ENCODE assay signal across 10 mouse cellular contexts in genomic region chr11:120696568-120696967, GRCm38 (mm10). TPM values are rescaled to one million over a fixed set of nuclear protein-coding genes. Genes with fewer than 3 reads are reported as not detected.
DNase-seq lines count a peak whose midpoint lies in the region; ATAC-seq and TF ChIP-seq lines count a peak whose summit lies in the region.
"Had no signal": no experiment of that assay in that cellular context is flagged by ENCODE, and none has a peak within 500 bp of the region (broad histone marks: within the 10 kb centered on the region; RNA-seq: fewer than 3 reads in every experiment).

No protein-coding gene starts in this region.

- 91% methylated on average over 6 of the region's 6 CpGs for WGBS in intestine, postnatal 0 days
- 92% methylated on average over 6 of the region's 6 CpGs for WGBS in intestine, embryonic 16.5 days
- 89% methylated on average over 6 of the region's 6 CpGs for WGBS in lung, embryonic 14.5 days
- 93% methylated on average over 6 of the region's 6 CpGs for WGBS in limb, embryonic 11.5 days
- 92% methylated on average over 6 of the region's 6 CpGs for WGBS in embryonic facial prominence, embryonic 10.5 days

- TF ChIP-seq RAD21 in MEL (IDR thresholded peaks at IDR 0.05; ENCODE audit: low read depth, low read length): no peak

- peak in 1 of 2 experiments; percentile 21; a peak in 1 of 4 replicates for TF ChIP-seq POLR2A in MEL (IDR thresholded peaks at IDR 0.05; ENCODE audit: control insufficient read depth in 1 of 2, insufficient read depth in 1 of 2, low read depth in 1 of 2, low read length in 2 of 2, poor library complexity in 1 of 2)

- no peak overlapping the region for H3K4me2 ChIP-seq in intestine, postnatal 0 days (replicated peaks; ENCODE audit: low read depth)
- H3K4me2 ChIP-seq in intestine, embryonic 16.5 days (ENCODE audit: low read depth, low read length): no peak overlapping the region
- H3K4me2 ChIP-seq in lung, embryonic 14.5 days: no peak overlapping the region
- H3K4me2 ChIP-seq in limb, embryonic 11.5 days (ENCODE audit: low read depth, severe bottlenecking): no peak overlapping the region

- no peaks in the 10 kb centered on the region for H3K27me3 ChIP-seq in intestine, postnatal 0 days (replicated peaks; ENCODE audit: control insufficient read depth, insufficient read depth, low read length)
- no peaks in the 10 kb centered on the region for H3K27me3 ChIP-seq in intestine, embryonic 16.5 days (replicated peaks; ENCODE audit: control insufficient read depth, insufficient read depth, low read length)
- no peaks in the 10 kb centered on the region for H3K27me3 ChIP-seq in lung, embryonic 14.5 days (ENCODE audit: insufficient read depth, low read length)
- no peaks in the 10 kb centered on the region for H3K27me3 ChIP-seq in MEL (ENCODE audit: control insufficient read depth in 1 of 2, insufficient read depth in 2 of 2, low read length in 2 of 2)
- no peaks in the 10 kb centered on the region for H3K27me3 ChIP-seq in limb, embryonic 11.5 days (ENCODE audit: control insufficient read depth, insufficient read depth, low read length)
- no peaks in the 10 kb centered on the region for H3K27me3 ChIP-seq in embryonic facial prominence, embryonic 10.5 days (replicated peaks; ENCODE audit: low read depth, poor library complexity, severe bottlenecking)

- H3K9ac ChIP-seq in intestine, postnatal 0 days (ENCODE audit: low read depth, low read length): no peak overlapping the region
- H3K9ac ChIP-seq in intestine, embryonic 16.5 days (ENCODE audit: low read depth, low read length): no peak overlapping the region
- no peak overlapping the region for H3K9ac ChIP-seq in lung, embryonic 14.5 days
- H3K9ac ChIP-seq in MEL (ENCODE audit: control insufficient read depth, low read depth, low read length, poor library complexity, severe bottlenecking): no peak overlapping the region
- H3K9ac ChIP-seq in limb, embryonic 11.5 days (ENCODE audit: low read length): no peak overlapping the region

- no peak for TF ChIP-seq EP300 in MEL (IDR thresholded peaks at IDR 0.05; ENCODE audit: low read depth in 1 of 2, low read length in 2 of 2)

- H3K27ac ChIP-seq in intestine, postnatal 0 days (ENCODE audit: low read depth, low read length): no peak overlapping the region; the same call in 1 of the 2 replicates
- no peak overlapping the region for H3K27ac ChIP-seq in intestine, embryonic 16.5 days (ENCODE audit: low read length)
- no peak overlapping the region for H3K27ac ChIP-seq in lung, embryonic 14.5 days (ENCODE audit: low read depth)
- no peak overlapping the region for H3K27ac ChIP-seq in MEL (ENCODE audit: control insufficient read depth, low read depth, low read length)
- H3K27ac ChIP-seq in limb, embryonic 11.5 days (replicated peaks; ENCODE audit: low read depth, low read length): peak overlapping the region; percentile 86
- H3K27ac ChIP-seq in embryonic facial prominence, embryonic 10.5 days (replicated peaks): no peak overlapping the region

- H3K36me3 ChIP-seq in intestine, postnatal 0 days (ENCODE audit: control insufficient read depth, insufficient read depth): peaks cover 58% of the 10 kb centered on the region
- peaks cover 12% of the 10 kb centered on the region for H3K36me3 ChIP-seq in intestine, embryonic 16.5 days (ENCODE audit: control insufficient read depth, insufficient read depth, low read length)
- peaks cover 49% of the 10 kb centered on the region for H3K36me3 ChIP-seq in lung, embryonic 14.5 days (ENCODE audit: insufficient read depth)
- no peaks in the 10 kb centered on the region; a peak in 1 of 4 replicates for H3K36me3 ChIP-seq in MEL (ENCODE audit: control insufficient read depth in 1 of 2, insufficient read depth in 2 of 2, low read length in 2 of 2)
- H3K36me3 ChIP-seq in limb, embryonic 11.5 days (ENCODE audit: control insufficient read depth, insufficient read depth, low read length): peaks cover 14% of the 10 kb centered on the region; the same call in 1 of the 2 replicates
- H3K36me3 ChIP-seq in embryonic facial prominence, embryonic 10.5 days (replicated peaks): peaks cover 94% of the 10 kb centered on the region

- TF ChIP-seq CTCF in intestine, postnatal 0 days (IDR thresholded peaks at IDR 0.05; ENCODE audit: low read depth): peak; percentile 52
- TF ChIP-seq CTCF in lung, embryonic 14.5 days (IDR thresholded peaks at IDR 0.05; ENCODE audit: low read depth): peak; percentile 57
- peak; percentile 50 to 67 (median 52) for TF ChIP-seq CTCF in MEL (IDR thresholded peaks at IDR 0.05 in 2 of 3, conservative IDR thresholded peaks at IDR 0.05 in 1 of 3; ENCODE audit: control insufficient read depth in 1 of 3, insufficient read depth in 1 of 3, low read depth in 2 of 3, low read length in 3 of 3, poor library complexity in 1 of 3, severe bottlenecking in 1 of 3)

- no peaks in the 10 kb centered on the region for H3K79me2 ChIP-seq in MEL (ENCODE audit: control insufficient read depth, insufficient read depth, low read length, poor library complexity)

- no peak overlapping the region for H3K4me3 ChIP-seq in intestine, postnatal 0 days (ENCODE audit: low read depth, low read length)
- no peak overlapping the region for H3K4me3 ChIP-seq in intestine, embryonic 16.5 days (ENCODE audit: low read length)
- H3K4me3 ChIP-seq in lung, embryonic 14.5 days (ENCODE audit: low read depth, low read length): no peak overlapping the region
- no peak overlapping the region for H3K4me3 ChIP-seq in MEL (ENCODE audit: control insufficient read depth in 1 of 2, insufficient read depth in 1 of 2, low read depth in 2 of 2, low read length in 2 of 2)
- no peak overlapping the region for H3K4me3 ChIP-seq in limb, embryonic 11.5 days (ENCODE audit: low read depth, low read length)
- H3K4me3 ChIP-seq in embryonic facial prominence, embryonic 10.5 days: no peak overlapping the region

- H3K9me3 ChIP-seq in intestine, postnatal 0 days (ENCODE audit: control insufficient read depth): no peaks in the 10 kb centered on the region
- no peaks in the 10 kb centered on the region for H3K9me3 ChIP-seq in intestine, embryonic 16.5 days (ENCODE audit: control insufficient read depth, low read length)
- no peaks in the 10 kb centered on the region for H3K9me3 ChIP-seq in lung, embryonic 14.5 days (ENCODE audit: low read depth, low read length)
- no peaks in the 10 kb centered on the region for H3K9me3 ChIP-seq in MEL (replicated peaks; ENCODE audit: insufficient read depth, low read length)
- H3K9me3 ChIP-seq in limb, embryonic 11.5 days (ENCODE audit: control insufficient read depth, low read length): no peaks in the 10 kb centered on the region
- H3K9me3 ChIP-seq in embryonic facial prominence, embryonic 10.5 days: peaks cover 3% of the 10 kb centered on the region; the same call in 1 of the 2 replicates

- DNase-seq in lung, embryonic 14.5 days: peak; percentile 20
- DNase-seq in lung, postnatal 14 days: no peak
- peak; percentile 48 for DNase-seq in MEL (ENCODE audit: low read depth, low spot score)
- DNase-seq in limb, embryonic 11.5 days (ENCODE audit: low spot score): no peak
- DNase-seq in embryonic facial prominence, embryonic 10.5 days (ENCODE audit: low spot score): no peak
- no peak for DNase-seq in frontal cortex, postnatal 25 days (ENCODE audit: low spot score in 2 of 2)
- DNase-seq: cerebellum, adult 9-10 months had no signal

- no peaks in the 10 kb centered on the region for H3K4me1 ChIP-seq in intestine, postnatal 0 days (replicated peaks; ENCODE audit: control insufficient read depth, insufficient read depth, low read length)
- 0 out of 2 replicates have a peak, but pooled peaks cover 4% of the 10 kb centered on the region for H3K4me1 ChIP-seq in intestine, embryonic 16.5 days (ENCODE audit: control insufficient read depth, insufficient read depth, low read length)
- no peaks in the 10 kb centered on the region; the same call in 1 of the 2 replicates for H3K4me1 ChIP-seq in lung, embryonic 14.5 days (ENCODE audit: insufficient read depth)
- H3K4me1 ChIP-seq in MEL (ENCODE audit: control insufficient read depth in 1 of 2, insufficient read depth in 2 of 2, low read length in 2 of 2): no peaks in the 10 kb centered on the region
- peaks cover 31% of the 10 kb centered on the region for H3K4me1 ChIP-seq in limb, embryonic 11.5 days (ENCODE audit: control insufficient read depth, insufficient read depth, low read length)
- peaks cover 54% of the 10 kb centered on the region for H3K4me1 ChIP-seq in embryonic facial prominence, embryonic 10.5 days

- ATAC-seq in intestine, postnatal 0 days: no peak
- no peak for ATAC-seq in intestine, embryonic 16.5 days
- no peak for ATAC-seq in lung, embryonic 14.5 days (ENCODE audit: insufficient read depth)
- ATAC-seq in limb, embryonic 11.5 days (ENCODE audit: insufficient number of reproducible peaks, low FRiP score, low TSS enrichment, low read depth): no peak
- ATAC-seq: hindbrain, embryonic 16.5 days had no signal

RNA-seq across cellular contexts. Expression of gene Cenpx, which starts 17.0 kb away (rescaled TPM):
- polyA plus RNA-seq in intestine, postnatal 0 days (2015; fragmentation: Nextera tagmentation; extraction: Ambion mirVana): 127 and 131 TPM in 2 replicates
- polyA plus RNA-seq in intestine, embryonic 16.5 days (2015; fragmentation: Nextera tagmentation; extraction: Ambion mirVana): 159 and 174 TPM in 2 replicates
- polyA plus RNA-seq in lung, embryonic 14.5 days (2014; fragmentation: Nextera tagmentation; extraction: Ambion mirVana): 168 and 173 TPM in 2 replicates
- total RNA-seq in MEL (2012; rRNA removed): 140 and 141 TPM in 2 replicates
- polyA plus RNA-seq in MEL (2012; ENCODE audit: insufficient read depth in 1 of 2, insufficient read length in 2 of 2, low read depth in 1 of 2, low replicate concordance in 2 of 2, missing spikeins in 1 of 2): 100 to 1,000 TPM in 1 of 2 experiments, not detected in 1; 206 TPM
- polyA plus RNA-seq in limb, embryonic 11.5 days (2014; fragmentation: Nextera tagmentation; extraction: Ambion mirVana): 126 and 127 TPM in 2 replicates
- polyA plus RNA-seq in embryonic facial prominence, embryonic 10.5 days (2016; fragmentation: Nextera tagmentation; extraction: Ambion mirVana): 119 and 124 TPM in 2 replicates

RNA-seq across cellular contexts. Expression of gene Lrrc45, which starts 17.2 kb away (rescaled TPM):
- 13.5 and 14.5 TPM in 2 replicates for polyA plus RNA-seq in intestine, postnatal 0 days (2015; fragmentation: Nextera tagmentation; extraction: Ambion mirVana)
- 43.0 and 44.4 TPM in 2 replicates for polyA plus RNA-seq in intestine, embryonic 16.5 days (2015; fragmentation: Nextera tagmentation; extraction: Ambion mirVana)
- polyA plus RNA-seq in lung, embryonic 14.5 days (2014; fragmentation: Nextera tagmentation; extraction: Ambion mirVana): 44.1 and 46.1 TPM in 2 replicates
- 26.5 and 45.1 TPM in 2 replicates for total RNA-seq in MEL (2012; rRNA removed)
- 10 to 100 TPM in 1 of 2 experiments, not detected in 1; 31.0 TPM for polyA plus RNA-seq in MEL (2012; ENCODE audit: insufficient read depth in 1 of 2, insufficient read length in 2 of 2, low read depth in 1 of 2, low replicate concordance in 2 of 2, missing spikeins in 1 of 2)
- 44.3 and 47.8 TPM in 2 replicates for polyA plus RNA-seq in limb, embryonic 11.5 days (2014; fragmentation: Nextera tagmentation; extraction: Ambion mirVana)
- 56.8 and 58.9 TPM in 2 replicates for polyA plus RNA-seq in embryonic facial prominence, embryonic 10.5 days (2016; fragmentation: Nextera tagmentation; extraction: Ambion mirVana)

RNA-seq across cellular contexts. Expression of gene Aspscr1, which starts 23.8 kb away (rescaled TPM):
- 105 and 106 TPM in 2 replicates for polyA plus RNA-seq in intestine, postnatal 0 days (2015; fragmentation: Nextera tagmentation; extraction: Ambion mirVana)
- polyA plus RNA-seq in intestine, embryonic 16.5 days (2015; fragmentation: Nextera tagmentation; extraction: Ambion mirVana): 108 and 111 TPM in 2 replicates
- 124 and 130 TPM in 2 replicates for polyA plus RNA-seq in lung, embryonic 14.5 days (2014; fragmentation: Nextera tagmentation; extraction: Ambion mirVana)
- 31.9 and 36.2 TPM in 2 replicates for total RNA-seq in MEL (2012; rRNA removed)
- 10 to 100 TPM in 1 of 2 experiments, not detected in 1; 72.5 TPM for polyA plus RNA-seq in MEL (2012; ENCODE audit: insufficient read depth in 1 of 2, insufficient read length in 2 of 2, low read depth in 1 of 2, low replicate concordance in 2 of 2, missing spikeins in 1 of 2)
- 122 and 128 TPM in 2 replicates for polyA plus RNA-seq in limb, embryonic 11.5 days (2014; fragmentation: Nextera tagmentation; extraction: Ambion mirVana)
- polyA plus RNA-seq in embryonic facial prominence, embryonic 10.5 days (2016; fragmentation: Nextera tagmentation; extraction: Ambion mirVana): 151 and 155 TPM in 2 replicates

RNA-seq across cellular contexts. Expression of gene Rac3, which starts 24.7 kb away (rescaled TPM):
- 9.0 TPM in 2 replicates for polyA plus RNA-seq in intestine, postnatal 0 days (2015; fragmentation: Nextera tagmentation; extraction: Ambion mirVana)
- 30.4 and 31.2 TPM in 2 replicates for polyA plus RNA-seq in intestine, embryonic 16.5 days (2015; fragmentation: Nextera tagmentation; extraction: Ambion mirVana)
- 10.3 and 10.7 TPM in 2 replicates for polyA plus RNA-seq in lung, embryonic 14.5 days (2014; fragmentation: Nextera tagmentation; extraction: Ambion mirVana)
- 7.8 and 12.0 TPM in 2 replicates for total RNA-seq in MEL (2012; rRNA removed)
- 10 to 100 TPM in 1 of 2 experiments, not detected in 1; 13.1 TPM for polyA plus RNA-seq in MEL (2012; ENCODE audit: insufficient read depth in 1 of 2, insufficient read length in 2 of 2, low read depth in 1 of 2, low replicate concordance in 2 of 2, missing spikeins in 1 of 2)
- 7.4 and 12.8 TPM in 2 replicates for polyA plus RNA-seq in limb, embryonic 11.5 days (2014; fragmentation: Nextera tagmentation; extraction: Ambion mirVana)
- 27.2 and 31.2 TPM in 2 replicates for polyA plus RNA-seq in embryonic facial prominence, embryonic 10.5 days (2016; fragmentation: Nextera tagmentation; extraction: Ambion mirVana)

RNA-seq across cellular contexts. Expression of gene Dcxr, which starts 30.5 kb away (rescaled TPM):
- 81.1 and 88.6 TPM in 2 replicates for polyA plus RNA-seq in intestine, postnatal 0 days (2015; fragmentation: Nextera tagmentation; extraction: Ambion mirVana)
- polyA plus RNA-seq in intestine, embryonic 16.5 days (2015; fragmentation: Nextera tagmentation; extraction: Ambion mirVana): 56.0 and 65.0 TPM in 2 replicates
- 27.2 and 29.7 TPM in 2 replicates for polyA plus RNA-seq in lung, embryonic 14.5 days (2014; fragmentation: Nextera tagmentation; extraction: Ambion mirVana)
- total RNA-seq in MEL (2012; rRNA removed): 12.0 and 14.1 TPM in 2 replicates
- polyA plus RNA-seq in MEL (2012; ENCODE audit: insufficient read depth in 1 of 2, insufficient read length in 2 of 2, low read depth in 1 of 2, low replicate concordance in 2 of 2, missing spikeins in 1 of 2): 10 to 100 TPM in 1 of 2 experiments, not detected in 1; 12.2 TPM
- polyA plus RNA-seq in limb, embryonic 11.5 days (2014; fragmentation: Nextera tagmentation; extraction: Ambion mirVana): 12.4 and 16.5 TPM in 2 replicates
- 12.8 and 16.0 TPM in 2 replicates for polyA plus RNA-seq in embryonic facial prominence, embryonic 10.5 days (2016; fragmentation: Nextera tagmentation; extraction: Ambion mirVana)

Comparison
In these comparisons a context has a peak if more than half of its experiments do, and no peak if none do; other contexts are left out.
1. DNase-seq: peak in lung, embryonic 14.5 days (single experiment) and MEL (single experiment); none in lung, postnatal 14 days (single experiment), limb, embryonic 11.5 days (single experiment), embryonic facial prominence, embryonic 10.5 days (single experiment) and frontal cortex, postnatal 25 days (0 of 2).
2. Peak in every context shown above with its lines, with median percentiles within 50 percentile points of each other: CTCF ChIP-seq.